Mouse (Mus musculus) spleen, adult 10 weeks (tissue): ENCODE data around the gene B3gat2. TPM values are rescaled to one million over a fixed set of nuclear protein-coding genes. Genes with fewer than 3 reads are reported as not detected.

Source experiments
- polyA plus RNA-seq: library from polyadenylated mRNA; stranded (reverse); fragments of 350-450 nt; fragmentation: Illumina TruSeq; extraction: RNeasy Lipid Tissue Mini Kit (QIAGEN cat#74804); gene quantifications from one replicate; pipeline ENCODE4 v1.2.3, GENCODE M21; 2015; ENCODE audit warnings: low replicate concordance; ENCODE audit not compliant: insufficient read depth

The B3gat2 gene
- not detected for polyA plus RNA-seq

DNA sequence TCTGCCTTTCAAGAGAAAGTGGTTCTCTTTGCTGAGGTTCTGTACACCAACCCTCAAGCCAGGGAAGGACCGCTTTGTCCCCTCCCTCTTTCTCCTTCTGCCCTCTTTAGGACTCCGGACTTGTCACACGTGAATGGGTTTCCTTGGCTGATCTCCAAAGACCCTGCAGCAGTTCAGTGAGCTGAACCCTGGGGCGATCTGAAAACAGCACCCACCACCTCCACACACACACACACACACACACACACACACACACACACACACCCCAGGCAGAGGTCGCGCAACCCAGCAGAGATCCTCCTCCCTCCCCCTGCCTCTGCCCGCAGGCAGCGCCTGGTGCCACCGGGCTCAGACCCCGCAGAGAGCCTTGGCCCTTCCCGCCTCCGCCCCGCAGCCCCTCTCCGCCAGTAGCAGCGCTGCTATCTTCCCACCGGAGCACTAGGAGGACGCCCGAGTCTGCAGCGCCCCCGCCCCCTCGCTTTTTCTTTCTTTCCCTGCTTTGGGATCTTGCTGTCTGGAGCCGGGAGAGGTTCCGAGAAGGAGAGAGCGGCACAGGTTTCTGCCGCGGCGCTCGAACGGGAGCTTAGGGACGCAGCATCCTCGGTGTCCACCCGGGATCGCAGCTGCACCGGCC lies at the start of gene B3gat2:
B3gat2 (plus strand) TSS at position 252 of the 634 bp plus-strand sequence.

Other genes with a start within 250 kb of the B3gat2 start
- 62.7 TPM for gene Smap1, start 160.6 kb downstream of the B3gat2 start, polyA plus RNA-seq
- 39.9 TPM for gene Sdhaf4, start 243.9 kb downstream of the B3gat2 start, polyA plus RNA-seq